Mouse (Mus musculus): Measurements from ENCODE around the gene Adat3. TPM values are rescaled to one million over a fixed set of nuclear protein-coding genes. Genes with fewer than 3 reads are reported as not detected.
A peak's percentile ranks its signal among the peaks of the same experiment; 100 is the strongest.
"Not testable (repeated sequence)": the region's sequence is repeated elsewhere in the genome, so short reads cannot be mapped to it uniquely, and the experiment has no call there.

The Adat3 gene
- total RNA-seq, 2 experiments from 2014 or later = 3.0 to 3.2 TPM

DNA sequence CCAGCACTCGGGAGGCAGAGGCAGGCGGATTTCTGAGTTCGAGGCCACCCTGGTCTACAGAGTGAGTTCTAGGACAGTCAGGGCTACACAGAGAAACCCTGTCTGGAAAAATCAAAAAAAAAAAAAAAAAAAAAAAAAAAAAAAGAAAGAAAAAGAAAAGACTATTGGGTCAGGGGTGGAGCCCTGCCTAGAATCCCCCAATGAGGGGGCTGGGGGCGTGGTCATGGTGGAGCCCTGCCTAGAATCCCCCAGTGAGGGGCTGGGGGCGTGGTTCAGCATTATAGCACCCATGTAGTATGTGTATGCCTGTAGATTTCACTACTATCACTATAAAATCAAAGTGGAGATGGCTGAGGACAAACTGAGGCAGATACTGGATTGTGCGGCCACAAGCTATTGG lies 47.2 kb downstream of the Adat3 start:
- DNase-seq (ENCODE audit: low spot score in 2 of 2) = not testable (repeated sequence)

DNA sequence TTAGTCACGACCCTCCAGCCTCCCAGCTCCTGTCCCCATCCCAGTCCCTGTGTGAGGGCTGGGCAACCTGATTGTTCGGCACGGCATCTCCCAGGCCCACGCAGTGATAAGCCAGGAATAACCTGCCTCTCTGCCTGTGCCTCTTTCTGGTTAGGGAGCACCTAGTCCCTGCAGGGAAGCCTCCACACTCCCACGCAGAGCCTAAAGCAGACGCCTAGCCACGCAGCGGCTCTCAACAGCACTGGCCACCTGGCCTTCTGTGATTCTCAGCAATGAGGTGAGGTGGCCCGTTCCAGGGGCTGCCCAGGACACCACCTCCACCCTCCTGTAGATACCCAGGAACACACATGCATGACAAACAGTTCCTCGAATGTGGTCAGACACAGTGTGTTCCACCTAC lies 47.7 kb downstream of the Adat3 start:
- no peak for DNase-seq (ENCODE audit: low spot score in 2 of 2)

DNA sequence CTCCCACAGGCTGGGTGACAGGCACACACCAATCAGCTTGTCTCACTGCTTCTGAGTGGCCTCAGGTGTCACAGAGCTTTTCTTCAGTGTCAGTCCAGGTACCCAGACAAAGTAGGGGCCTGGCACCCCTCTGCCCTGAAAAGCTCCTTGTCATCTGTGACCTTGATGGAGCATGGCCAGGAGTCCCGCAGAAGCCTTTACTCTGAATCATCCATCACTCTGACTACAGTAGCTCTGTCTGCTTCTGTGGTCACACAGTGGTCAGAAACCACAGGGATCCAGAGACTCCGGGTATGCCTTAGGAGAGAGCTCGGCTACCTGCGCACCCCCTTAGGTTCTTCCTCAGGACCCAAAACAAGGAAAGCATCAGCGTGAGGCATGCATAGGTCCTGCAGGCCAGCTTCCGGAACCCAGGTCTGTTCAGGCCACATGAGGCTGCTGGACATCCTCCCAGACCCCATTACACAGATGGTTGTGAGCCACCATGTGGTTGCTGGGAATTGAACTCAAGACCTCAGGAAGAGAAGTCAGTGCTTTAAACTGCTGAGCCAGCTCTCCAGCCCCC lies 50.6 kb downstream of the Adat3 start:
- no peak for DNase-seq (ENCODE audit: low spot score in 2 of 2)

DNA sequence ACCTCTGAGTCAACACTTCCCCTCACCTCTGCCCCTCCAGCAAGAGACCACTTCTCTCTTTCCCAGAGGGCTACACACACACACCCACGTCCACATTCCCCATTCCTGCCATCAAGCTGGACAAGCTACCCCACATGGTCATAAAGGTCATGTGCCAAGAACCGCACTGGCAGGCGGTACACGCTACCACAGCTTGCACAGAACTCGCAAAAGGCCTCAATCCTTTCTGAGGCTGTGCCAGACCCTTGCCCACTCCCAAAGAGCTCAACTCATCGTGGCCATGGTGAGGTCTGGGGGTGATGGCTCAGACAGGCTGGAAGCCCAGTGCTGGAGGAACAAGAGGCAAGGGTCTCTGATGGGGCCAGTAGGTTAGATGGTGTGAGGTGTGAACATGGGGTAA lies 52.2 kb downstream of the Adat3 start:
- DNase-seq (ENCODE audit: low spot score in 2 of 2) = no peak

DNA sequence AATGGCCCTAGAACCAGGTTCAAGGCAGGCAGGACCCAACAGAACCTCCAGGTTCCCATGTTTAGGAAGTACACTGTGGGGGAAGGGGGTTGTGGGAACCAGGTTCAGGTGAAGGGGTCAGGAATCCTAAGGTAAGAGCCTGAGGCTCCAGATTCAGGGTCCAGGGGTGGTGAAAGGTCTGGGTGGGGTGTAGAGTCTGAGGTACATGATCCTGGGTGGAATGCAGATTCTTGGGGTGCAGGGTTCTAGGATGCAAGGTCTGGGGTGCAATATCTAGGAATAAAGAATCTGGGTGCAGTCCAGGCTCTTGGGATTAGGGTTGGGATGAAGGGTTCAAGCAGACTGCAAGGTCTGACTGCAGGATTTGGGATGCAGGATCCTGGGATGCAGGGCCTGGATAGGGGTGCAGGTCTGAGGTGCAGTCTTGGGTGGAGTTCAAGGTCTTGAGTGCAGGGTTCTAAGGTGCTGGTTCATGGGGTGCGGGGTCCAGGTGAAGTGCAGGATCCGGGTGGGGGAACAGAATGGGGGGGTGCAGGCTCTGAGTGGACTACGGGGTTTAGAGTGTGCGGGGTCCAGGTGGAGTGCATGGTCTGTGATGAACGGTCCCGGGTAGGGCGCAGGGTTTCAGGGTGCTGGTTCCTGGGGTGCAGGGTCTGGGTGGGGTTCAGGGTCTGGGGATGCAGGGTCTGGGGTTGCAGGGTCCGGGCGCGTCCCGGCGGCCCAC lies 52.9 kb downstream of the Adat3 start:
- DNase-seq (ENCODE audit: low spot score in 2 of 2) = no peak

DNA sequence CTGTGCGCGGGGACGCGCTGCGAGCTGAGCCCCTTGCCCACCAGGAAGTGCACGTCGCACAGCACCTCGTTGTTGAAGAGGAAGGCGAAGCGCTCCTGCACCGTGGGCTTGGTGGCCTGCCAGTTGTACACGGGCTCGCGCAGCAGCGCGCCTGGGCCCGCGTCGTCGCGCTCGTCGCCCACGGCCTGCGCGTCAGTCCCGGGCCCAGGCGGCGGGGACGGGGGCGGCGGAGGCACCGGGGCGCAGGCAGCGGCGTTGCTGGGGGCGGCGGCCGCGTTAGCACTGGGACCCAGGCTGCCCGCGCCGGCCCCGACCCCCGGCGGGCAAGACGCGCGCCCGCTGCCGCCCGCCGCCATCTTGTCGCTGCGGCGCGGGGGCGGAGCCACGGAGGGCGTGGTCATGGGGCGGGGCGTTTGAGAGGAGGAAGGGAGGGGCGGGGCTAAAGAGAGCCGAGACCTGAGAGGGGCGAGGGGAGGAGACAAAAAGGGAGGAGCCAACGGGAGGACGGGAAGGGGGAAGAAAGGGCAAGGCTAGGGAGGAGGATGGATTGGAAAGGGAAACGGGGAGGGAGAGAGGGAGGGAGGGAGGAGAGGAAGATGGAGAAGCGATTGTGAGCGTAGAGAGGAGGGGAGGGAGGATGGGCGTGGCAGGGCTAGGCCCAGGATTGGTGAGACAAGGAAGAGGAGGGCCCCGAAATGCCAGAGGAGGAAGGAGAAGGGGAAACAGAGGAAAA lies 53.6 kb downstream of the Adat3 start:
- DNase-seq (ENCODE audit: low spot score in 2 of 2) = peak; percentile 96 to 99

DNA sequence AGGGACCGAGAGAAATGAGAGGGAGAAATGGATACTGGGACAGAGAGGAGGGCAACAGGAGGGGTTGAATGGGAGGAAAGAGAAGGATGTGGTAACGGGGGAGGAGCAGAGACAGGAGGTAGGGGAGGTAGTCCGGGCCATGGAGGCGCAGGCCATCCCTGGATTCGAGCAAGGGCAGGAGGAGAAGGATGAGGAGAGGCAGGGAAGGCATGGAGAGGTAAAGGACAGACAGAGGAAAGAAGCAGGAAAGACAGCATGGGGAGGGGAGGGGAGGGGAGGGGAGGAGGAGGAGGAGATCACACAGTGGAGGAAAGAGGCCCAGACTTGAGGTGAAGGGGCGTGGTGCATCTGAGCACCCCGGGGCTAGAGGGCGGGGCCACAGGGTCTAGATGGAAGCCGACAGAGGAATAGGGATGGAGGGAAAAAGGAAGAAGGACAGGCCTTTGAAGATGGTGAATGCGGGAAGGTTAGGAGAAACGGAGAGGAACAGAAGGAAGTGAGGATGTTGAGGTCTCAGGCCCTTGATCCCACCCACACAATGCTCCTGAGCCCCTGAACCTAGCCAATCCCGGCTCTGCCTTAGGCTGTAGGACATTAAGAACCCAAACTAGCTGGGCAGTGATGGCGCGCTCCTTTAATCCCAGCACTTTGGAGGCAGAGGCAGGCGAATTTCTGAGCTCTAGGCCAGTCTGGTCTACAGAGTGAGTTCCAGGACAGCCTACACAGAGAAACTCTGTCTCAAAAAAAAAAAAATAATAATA lies 54.4 kb downstream of the Adat3 start, which contains the start of gene Btbd2:
Btbd2 (minus strand) TSS at position 209 of the 761 bp plus-strand sequence.
- no peak for DNase-seq (ENCODE audit: low spot score in 2 of 2)

Small RNAs within 50 kb of the gene (microRNA-seq; reads per million reads assigned to microRNA genes)
- not detected for gene Mir6912

Other genes with a start within 250 kb of the Adat3 start
- under 1 TPM in 1 of 2 experiments, not detected in 1; 0.34 TPM for gene Plk5, start 246.4 kb upstream of the Adat3 start, total RNA-seq (2021)
- gene Mex3d, start 215.2 kb upstream of the Adat3 start, total RNA-seq (2021) = 10 to 100 TPM; 17.8 to 18.9 TPM
- gene Mbd3, start 203.3 kb upstream of the Adat3 start, total RNA-seq (2021) = 100 to 1,000 TPM; 139 to 140 TPM
- 100 to 1,000 TPM; 640 to 657 TPM for gene Uqcr11, start 196.1 kb upstream of the Adat3 start, total RNA-seq (2021)
- gene Tcf3, start 169.2 kb upstream of the Adat3 start, total RNA-seq (2021) = 10 to 100 TPM; 66.4 to 67.5 TPM
- gene Onecut3, start 108.0 kb upstream of the Adat3 start, total RNA-seq (2021) = not detected
- gene Atp8b3, start 63.8 kb upstream of the Adat3 start, total RNA-seq (2021) = under 1 TPM; 0.05 TPM
- gene Rexo1, start 41.3 kb upstream of the Adat3 start, total RNA-seq (2021) = 10 to 100 TPM; 22.0 to 24.9 TPM
- gene Klf16, start 25.6 kb upstream of the Adat3 start, total RNA-seq (2021) = 1 to 10 TPM; 7.5 to 8.5 TPM
- gene Abhd17a, start 12.5 kb upstream of the Adat3 start, total RNA-seq (2021) = 10 to 100 TPM; 79.7 to 81.6 TPM
- 10 to 100 TPM; 27.4 to 27.9 TPM for gene Scamp4, start within 50 bp of the Adat3 start, total RNA-seq (2021)
- 1 to 10 TPM; 1.1 to 1.7 TPM for gene Gm49322, start 3.1 kb downstream of the Adat3 start, total RNA-seq (2021)
- gene Csnk1g2, start 20.0 kb downstream of the Adat3 start, total RNA-seq (2021) = 100 to 1,000 TPM; 167 to 169 TPM
- 10 to 100 TPM; 50.7 to 50.8 TPM for gene Btbd2, start 54.2 kb downstream of the Adat3 start, total RNA-seq (2021)
- 100 to 1,000 TPM; 170 to 176 TPM for gene Mknk2, start 75.2 kb downstream of the Adat3 start, total RNA-seq (2021)
- gene Mob3a, start 99.1 kb downstream of the Adat3 start, total RNA-seq (2021) = 10 to 100 TPM; 24.0 to 25.4 TPM
- gene Izumo4, start 99.3 kb downstream of the Adat3 start, total RNA-seq (2021) = 1 to 10 TPM; 8.3 to 8.4 TPM
- gene Ap3d1, start 139.4 kb downstream of the Adat3 start, total RNA-seq (2021) = 10 to 100 TPM; 52.1 to 58.7 TPM
- gene Dot1l, start 152.3 kb downstream of the Adat3 start, total RNA-seq (2021) = 10 to 100 TPM; 50.5 to 61.2 TPM
- gene Sf3a2, start 195.3 kb downstream of the Adat3 start, total RNA-seq (2021) = 10 to 100 TPM; 47.1 to 55.8 TPM
- 10 to 100 TPM; 41.7 to 43.0 TPM for gene Plekhj1, start 195.7 kb downstream of the Adat3 start, total RNA-seq (2021)
- under 1 TPM; 0.86 to 0.93 TPM for gene Amh, start 202.4 kb downstream of the Adat3 start, total RNA-seq (2021)
- gene Jsrp1, start 210.6 kb downstream of the Adat3 start, total RNA-seq (2021) = 100 to 1,000 TPM; 199 to 230 TPM
- 100 to 1,000 TPM; 785 to 853 TPM for gene Oaz1, start 223.8 kb downstream of the Adat3 start, total RNA-seq (2021)
- 10 to 100 TPM; 21.5 to 22.1 TPM for gene Lingo3, start 241.2 kb downstream of the Adat3 start, total RNA-seq (2021)